Mouse (Mus musculus) heart, adult 2 months (tissue): ENCODE measurements around the gene Aar2. TPM values are rescaled to one million over a fixed set of nuclear protein-coding genes. Genes with fewer than 3 reads are reported as not detected.

ENCODE experiments used
- DNase-seq, 2 experiments: peaks; one replicate each; pipeline ENCODE4 v3.0.0; 2021
- H3K27ac ChIP-seq: fragments of 200-600 bp; 2 replicates; pipeline ENCODE4 v1.8.1; 2022
- H3K27me3 ChIP-seq: fragments of 200-500 bp; 2 replicates; pipeline ENCODE4 v1.6.1; 2012; ENCODE audit warnings: mild to moderate bottlenecking, low read length, inconsistent platforms, mixed read lengths; ENCODE audit not compliant: control insufficient read depth, insufficient read depth
- H3K36me3 ChIP-seq: fragments of 200-500 bp; 2 replicates; pipeline ENCODE4 v1.6.1; 2012; ENCODE audit warnings: low read length, inconsistent platforms; ENCODE audit not compliant: control insufficient read depth, insufficient read depth
- H3K4me1 ChIP-seq: fragments of 200-500 bp; 2 replicates; pipeline ENCODE4 v1.6.1; 2011; ENCODE audit warnings: low read length; ENCODE audit not compliant: control insufficient read depth, insufficient read depth
- H3K4me3 ChIP-seq: fragments of 200-600 bp; 2 replicates; pipeline ENCODE4 v1.8.1; 2022
- H3K79me2 ChIP-seq: fragments of 200-500 bp; replicated peaks from 2 replicates; pipeline ENCODE4 v1.6.1; 2012; ENCODE audit warnings: mild to moderate bottlenecking, inconsistent platforms, low read length, moderate library complexity, mixed read lengths; ENCODE audit not compliant: control insufficient read depth, insufficient read depth
- H3K9ac ChIP-seq: fragments of 200-500 bp; 2 replicates; pipeline ENCODE4 v1.6.1; 2012; ENCODE audit warnings: low read depth, mild to moderate bottlenecking, control low read depth, inconsistent platforms, low read length, mixed read lengths
- CTCF ChIP-seq: fragments of 200-600 bp; IDR thresholded peaks from 2 replicates; pipeline ENCODE4 v1.8.1; 2022; ENCODE audit warnings: antibody characterized with exemption, mild to moderate bottlenecking, moderate library complexity
- EP300 ChIP-seq: fragments of 200-500 bp; IDR thresholded peaks from 2 replicates; pipeline ENCODE4 v1.6.1; 2011; ENCODE audit warnings: low read depth, low read length, control low read depth; ENCODE audit not compliant: insufficient read depth
- POLR2A ChIP-seq: fragments of 200-500 bp; IDR thresholded peaks from 2 replicates; pipeline ENCODE4 v1.6.1; 2011; ENCODE audit warnings: mild to moderate bottlenecking, low read depth, low read length, control low read depth; ENCODE audit not compliant: insufficient read depth
- WGBS: fragments of 180-500 bp; shearing (Covaris S2); methylation state at CpG from one replicate; pipeline ENCODE4 v1.1.7; 2018; 5-methylcytosine and 5-hydroxymethylcytosine counted together
- intact Hi-C: fragments of 180-260 bp; cut with DNase I; formaldehyde crosslinking; loops from one replicate; pipeline ENCODE4 v1.15.1; 2025
- polyA plus RNA-seq: library from polyadenylated mRNA; depleted of rRNA; stranded (reverse); fragments of >200 nt; gene quantifications from 2 replicates; pipeline ENCODE4 v1.2.3, GENCODE M21; 2012
- total RNA-seq, 2 experiments: library from RNA; stranded (reverse); gene quantifications; 2 replicates each; pipeline ENCODE4 v1.2.3; 2021

Gene Aar2
- total and polyA plus RNA-seq, 3 experiments = 19.4 to 22.7 (median 21.0) TPM

- Histone ChIP-seq H3K9ac (no peak overlapping the region), H3K27ac (no peak overlapping the region), H3K79me2 (no peaks in the 10 kb centered on the region), H3K27me3 (no peaks in the 10 kb centered on the region), H3K4me1 (peaks cover 2% of the 10 kb centered on the region; the same call in 1 of the 2 replicates), H3K4me3 (no peak overlapping the region), H3K36me3 (no peaks in the 10 kb centered on the region)
- DNase-seq = no peak
- WGBS = 98% methylated on average over 3 of the region's 3 CpGs
- intact Hi-C loops = no loop called here
- TF ChIP-seq POLR2A = no peak
- TF ChIP-seq CTCF = no peak
Observed at GRCm38 (mm10) chr2:156569261-156569660, 21.9 kb downstream of the Aar2 start.

GRCm38 (mm10) chr2:156571521-156571920, 24.1 kb downstream of the Aar2 start:
- no peaks in the 10 kb centered on the region for H3K4me1 ChIP-seq
- 84% methylated on average over 6 of the region's 6 CpGs for WGBS
- no peak for DNase-seq
- no peak for TF ChIP-seq EP300
- TF ChIP-seq CTCF = no peak
- no peak for TF ChIP-seq POLR2A
- intact Hi-C loops = no loop called here
- no peak overlapping the region for H3K27ac ChIP-seq
- H3K4me3 ChIP-seq = no peak overlapping the region
- no peaks in the 10 kb centered on the region for H3K27me3 ChIP-seq
- no peaks in the 10 kb centered on the region for H3K79me2 ChIP-seq
- no peaks in the 10 kb centered on the region for H3K36me3 ChIP-seq
- H3K9ac ChIP-seq = no peak overlapping the region

DNA sequence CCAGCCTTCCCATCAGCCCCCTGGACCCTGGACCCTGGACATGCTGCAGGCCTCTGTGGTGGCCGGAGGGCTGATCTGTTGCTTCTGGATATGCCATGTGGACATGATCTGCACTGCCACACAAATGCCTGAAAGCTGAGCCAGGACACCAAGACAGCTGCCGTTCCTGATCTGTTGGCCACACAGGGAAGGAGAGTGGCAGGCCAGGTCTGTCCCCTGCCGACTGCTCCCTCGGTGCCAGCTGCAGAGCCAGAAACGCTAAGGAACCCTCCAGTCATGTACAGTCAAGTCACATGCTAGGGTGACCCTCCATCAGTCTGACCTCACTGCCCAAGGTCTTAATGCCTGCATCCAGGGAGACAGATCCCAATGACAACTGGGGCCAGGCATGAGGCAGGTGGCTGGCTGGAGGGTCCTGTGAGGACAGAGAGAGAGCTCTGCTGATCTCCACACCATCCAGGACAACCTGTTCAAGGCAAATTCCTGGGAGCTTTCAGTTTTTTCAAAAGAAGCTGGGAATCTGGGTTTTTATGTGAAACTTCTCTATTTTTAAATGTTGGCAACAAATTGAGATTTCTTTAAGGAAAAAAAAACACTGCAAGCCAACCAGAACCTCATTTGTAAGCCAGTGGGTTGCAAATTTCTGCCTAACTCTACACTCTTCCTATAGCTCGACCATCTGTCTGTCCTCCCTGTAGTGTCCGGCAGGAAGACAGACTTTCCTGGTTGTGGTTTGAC, 29.6 kb downstream of the Aar2 start:
- intact Hi-C loops = no loop called here
- DNase-seq = no peak
- Histone ChIP-seq H3K4me3 (no peak overlapping the region), H3K36me3 (no peaks in the 10 kb centered on the region), H3K27me3 (no peaks in the 10 kb centered on the region), H3K27ac (no peak overlapping the region), H3K79me2 (no peaks in the 10 kb centered on the region), H3K9ac (no peak overlapping the region), H3K4me1 (no peaks in the 10 kb centered on the region)
- WGBS = 76% methylated on average over 7 of the region's 7 CpGs
- TF ChIP-seq EP300 = no peak
- TF ChIP-seq CTCF = no peak
- no peak for TF ChIP-seq POLR2A

- TF ChIP-seq CTCF (no peak), POLR2A (no peak), EP300 (no peak)
- H3K4me1 ChIP-seq = peaks cover 3% of the 10 kb centered on the region; the same call in 1 of the 2 replicates
- H3K36me3 ChIP-seq = no peaks in the 10 kb centered on the region
- H3K27me3 ChIP-seq = no peaks in the 10 kb centered on the region
- no peaks in the 10 kb centered on the region for H3K79me2 ChIP-seq
- 73% methylated on average over 5 of the region's 5 CpGs for WGBS
- no peak overlapping the region for H3K9ac ChIP-seq
- H3K27ac ChIP-seq = no peak overlapping the region
- intact Hi-C loops = no loop called here
- no peak for DNase-seq
- no peak overlapping the region for H3K4me3 ChIP-seq
Observed at GRCm38 (mm10) chr2:156580507-156580906, 33.1 kb downstream of the Aar2 start.

- Histone ChIP-seq H3K79me2 (no peaks in the 10 kb centered on the region), H3K27me3 (no peaks in the 10 kb centered on the region), H3K4me1 (peaks cover 3% of the 10 kb centered on the region; the same call in 1 of the 2 replicates), H3K4me3 (no peak overlapping the region), H3K27ac (no peak overlapping the region), H3K36me3 (no peaks in the 10 kb centered on the region), H3K9ac (no peak overlapping the region)
- 48% methylated on average over 10 of the region's 10 CpGs for WGBS
- TF ChIP-seq CTCF = no peak
- no peak for TF ChIP-seq POLR2A
- no peak for TF ChIP-seq EP300
- DNase-seq = no peak
- intact Hi-C loops = no loop called here
Observed at GRCm38 (mm10) chr2:156581244-156581643, 33.9 kb downstream of the Aar2 start.

GRCm38 (mm10) chr2:156582887-156583286, 35.5 kb downstream of the Aar2 start:
- DNase-seq = peak in 1 of 2 experiments; percentile 45
- 0 out of 2 replicates have a peak, but pooled peaks have one; percentile 12 for TF ChIP-seq POLR2A
- TF ChIP-seq EP300 = no peak
- no peaks in the 10 kb centered on the region for H3K36me3 ChIP-seq
- H3K27me3 ChIP-seq = no peaks in the 10 kb centered on the region
- H3K27ac ChIP-seq = peak overlapping the region; percentile 78
- H3K79me2 ChIP-seq = no peaks in the 10 kb centered on the region
- WGBS = 43% methylated on average over 10 of the region's 10 CpGs
- intact Hi-C loops = no loop called here
- H3K9ac ChIP-seq = no peak overlapping the region
- H3K4me1 ChIP-seq = peaks cover 3% of the 10 kb centered on the region; the same call in 1 of the 2 replicates
- no peak overlapping the region for H3K4me3 ChIP-seq
